Mouse (Mus musculus) limb, embryonic 13.5 days (tissue): ENCODE measurements around the gene Iqca. TPM values are rescaled to one million over a fixed set of nuclear protein-coding genes. Genes with fewer than 3 reads are reported as not detected.

Source experiments
- ATAC-seq: fragments of 200-750 bp; cut with Nextera tagmentation; 2 replicates; pipeline ENCODE4 v1.8.0; 2017; ENCODE audit warnings: low read depth, moderate number of reproducible peaks, moderate TSS enrichment; ENCODE audit not compliant: low FRiP score
- H3K27ac ChIP-seq: fragments of 300-500 bp; sonication (generic); 2 replicates; pipeline ENCODE4 v1.5.1; 2015; ENCODE audit warnings: inconsistent platforms, mild to moderate bottlenecking, moderate library complexity
- H3K27me3 ChIP-seq: fragments of 300-500 bp; sonication (generic); 2 replicates; pipeline ENCODE4 v1.6.1; 2015; ENCODE audit warnings: mild to moderate bottlenecking, inconsistent platforms
- H3K36me3 ChIP-seq: fragments of 300-500 bp; sonication (generic); 2 replicates; pipeline ENCODE4 v1.6.1; 2015; ENCODE audit warnings: inconsistent platforms, mild to moderate bottlenecking, moderate library complexity
- H3K4me1 ChIP-seq: fragments of 300-500 bp; sonication (generic); 2 replicates; pipeline ENCODE4 v1.6.1; 2015; ENCODE audit warnings: inconsistent platforms
- H3K4me2 ChIP-seq: fragments of 300-500 bp; sonication (generic); replicated peaks from 2 replicates; pipeline ENCODE4 v1.6.1; 2015; ENCODE audit warnings: inconsistent platforms, mild to moderate bottlenecking, moderate library complexity
- H3K4me3 ChIP-seq: fragments of 300-500 bp; sonication (generic); 2 replicates; pipeline ENCODE4 v1.5.1; 2015; ENCODE audit warnings: moderate library complexity, mild to moderate bottlenecking, inconsistent platforms
- H3K9ac ChIP-seq: fragments of 300-500 bp; sonication (generic); 2 replicates; pipeline ENCODE4 v1.6.1; 2015; ENCODE audit warnings: mild to moderate bottlenecking, inconsistent platforms
- H3K9me3 ChIP-seq: fragments of 300-500 bp; sonication (generic); 2 replicates; pipeline ENCODE4 v1.6.1; 2016; ENCODE audit warnings: inconsistent platforms
- WGBS: fragments of 180-500 bp; shearing (Covaris S2); methylation state at CpG from one replicate; pipeline ENCODE4 v1.1.7; 2015; 5-methylcytosine and 5-hydroxymethylcytosine counted together
- polyA plus RNA-seq: library from polyadenylated mRNA; unstranded; fragments of >200 nt; fragmentation: Nextera tagmentation; extraction: Ambion mirVana; gene quantifications from 2 replicates; pipeline ENCODE4 v1.2.1, GENCODE M21; 2015

Gene Iqca
- polyA plus RNA-seq, 1 experiment from 2014 or later: 0.10 TPM

- no peaks in the 10 kb centered on the region for H3K36me3 ChIP-seq
- WGBS: 50% methylated on average over 6 of the region's 6 CpGs
- no peak for ATAC-seq
These were observed 64.8 kb downstream of the Iqca start for GRCm38 (mm10) chr1:90088192-90088990.

DNA sequence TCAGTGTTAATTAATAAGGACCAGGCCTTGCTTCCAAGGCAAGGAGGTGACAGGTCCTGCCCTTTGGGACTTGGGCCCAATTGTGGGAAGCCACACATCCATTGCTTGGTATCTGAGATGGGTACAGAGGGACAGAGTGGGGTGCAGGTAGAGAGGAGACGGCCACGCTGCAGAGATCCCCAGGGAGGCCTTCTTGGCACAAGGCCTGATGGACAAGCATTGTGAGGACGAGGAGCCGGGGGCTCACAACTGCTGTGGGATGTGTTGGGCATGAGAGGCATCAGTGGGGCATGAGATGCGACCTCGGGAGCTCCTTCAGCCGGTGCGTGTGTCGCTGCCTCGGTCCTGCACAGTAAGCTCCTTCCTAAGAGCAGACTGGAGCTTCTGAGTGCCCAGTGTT lies 66.7 kb downstream of the Iqca start:
- no peak for ATAC-seq
- Histone ChIP-seq H3K9me3 (no peaks in the 10 kb centered on the region), H3K27me3 (no peaks in the 10 kb centered on the region; the same call in 1 of the 2 replicates), H3K4me1 (no peaks in the 10 kb centered on the region), H3K4me2 (no peak overlapping the region), H3K36me3 (no peaks in the 10 kb centered on the region), H3K4me3 (no peak overlapping the region), H3K9ac (no peak overlapping the region), H3K27ac (no peak overlapping the region)
- 86% methylated on average over 10 of the region's 10 CpGs for WGBS

More at GRCm38 (mm10) chr1:90088192-90088990, 64.8 kb downstream of the Iqca start:
- H3K9me3 ChIP-seq: no peaks in the 10 kb centered on the region
- no peak overlapping the region for H3K27ac ChIP-seq
- H3K27me3 ChIP-seq: no peaks in the 10 kb centered on the region; the same call in 1 of the 2 replicates
- H3K9ac ChIP-seq: no peak overlapping the region
- H3K4me3 ChIP-seq: no peak overlapping the region
- no peak overlapping the region for H3K4me2 ChIP-seq
- no peaks in the 10 kb centered on the region for H3K4me1 ChIP-seq

DNA sequence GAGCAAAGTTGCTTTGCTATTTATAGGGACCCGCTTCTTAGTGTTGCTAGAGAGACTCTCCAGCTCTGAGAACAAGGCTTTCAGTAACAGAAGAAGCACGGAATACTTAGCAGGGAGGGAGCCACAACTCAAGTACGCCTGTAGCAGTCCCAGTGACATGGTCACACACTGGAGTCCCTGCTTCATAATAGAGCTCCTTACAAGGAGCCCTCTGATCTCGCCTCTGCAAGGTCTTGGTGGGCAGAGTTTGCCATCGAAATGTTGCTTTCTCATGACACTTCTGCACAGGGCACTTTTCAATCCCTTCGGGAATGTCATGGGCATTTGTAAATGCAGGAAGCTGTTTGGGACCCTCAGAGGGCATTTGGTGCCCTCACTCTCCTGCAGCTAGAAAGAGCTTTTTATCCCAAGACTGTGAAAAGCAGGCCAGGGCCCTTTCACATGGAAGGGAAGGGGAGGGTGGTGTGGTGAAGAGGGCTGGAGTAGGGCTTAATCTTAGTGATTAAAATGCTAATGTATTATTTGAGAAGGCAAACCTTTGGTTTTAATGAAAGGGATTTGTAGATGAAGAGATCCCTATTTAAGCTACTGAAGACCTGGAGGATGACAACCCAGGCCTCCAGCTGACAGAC lies 67.6 kb downstream of the Iqca start:
- WGBS: 50% methylated on average over 6 of the region's 6 CpGs
- no peak overlapping the region for H3K27ac ChIP-seq
- ATAC-seq: no peak

GRCm38 (mm10) chr1:90076291-90076690 lies 76.9 kb downstream of the Iqca start:
- H3K4me3 ChIP-seq: no peak overlapping the region
- no peak overlapping the region for H3K9ac ChIP-seq
- WGBS: 78% methylated on average over 2 of the region's 2 CpGs
- H3K27ac ChIP-seq: no peak overlapping the region
- H3K27me3 ChIP-seq: no peaks in the 10 kb centered on the region
- H3K4me1 ChIP-seq: no peaks in the 10 kb centered on the region
- H3K9me3 ChIP-seq: no peaks in the 10 kb centered on the region
- no peaks in the 10 kb centered on the region for H3K36me3 ChIP-seq
- H3K4me2 ChIP-seq: no peak overlapping the region
- no peak for ATAC-seq

More for the DNA sequence above, 67.6 kb downstream of the Iqca start:
- H3K36me3 ChIP-seq: no peaks in the 10 kb centered on the region
- H3K4me2 ChIP-seq: no peak overlapping the region
- no peaks in the 10 kb centered on the region for H3K9me3 ChIP-seq
- no peaks in the 10 kb centered on the region; the same call in 1 of the 2 replicates for H3K27me3 ChIP-seq
- no peaks in the 10 kb centered on the region for H3K4me1 ChIP-seq
- no peak overlapping the region; the same call in 1 of the 2 replicates for H3K9ac ChIP-seq
- H3K4me3 ChIP-seq: no peak overlapping the region

DNA sequence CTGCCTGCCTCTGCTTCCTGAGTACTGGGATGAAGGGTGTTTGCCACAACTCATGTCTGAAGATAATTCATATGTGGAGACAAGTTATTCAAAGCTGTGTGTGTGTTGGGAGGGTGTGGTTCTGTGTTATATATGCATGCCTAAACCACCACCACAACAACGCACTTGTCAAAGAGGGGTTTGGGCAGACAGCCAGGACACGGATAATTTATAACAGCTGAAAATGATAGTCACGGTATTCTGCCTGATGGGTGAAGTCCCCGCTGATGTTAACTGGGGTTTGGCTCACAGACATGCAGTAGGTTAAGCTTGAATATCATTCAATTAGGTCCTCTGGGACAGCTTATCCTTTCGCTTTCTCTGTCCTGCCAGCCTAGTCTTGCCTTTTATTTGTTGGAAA lies 78.4 kb downstream of the Iqca start:
- H3K27me3 ChIP-seq: no peaks in the 10 kb centered on the region
- ATAC-seq: peak; percentile 24; the same call in 1 of the 2 replicates
- no peak overlapping the region for H3K4me3 ChIP-seq
- H3K27ac ChIP-seq: no peak overlapping the region
- no peaks in the 10 kb centered on the region for H3K9me3 ChIP-seq
- H3K9ac ChIP-seq: no peak overlapping the region
- H3K36me3 ChIP-seq: no peaks in the 10 kb centered on the region
- 58% methylated on average over 5 of the region's 5 CpGs for WGBS
- H3K4me2 ChIP-seq: no peak overlapping the region
- H3K4me1 ChIP-seq: no peaks in the 10 kb centered on the region

DNA sequence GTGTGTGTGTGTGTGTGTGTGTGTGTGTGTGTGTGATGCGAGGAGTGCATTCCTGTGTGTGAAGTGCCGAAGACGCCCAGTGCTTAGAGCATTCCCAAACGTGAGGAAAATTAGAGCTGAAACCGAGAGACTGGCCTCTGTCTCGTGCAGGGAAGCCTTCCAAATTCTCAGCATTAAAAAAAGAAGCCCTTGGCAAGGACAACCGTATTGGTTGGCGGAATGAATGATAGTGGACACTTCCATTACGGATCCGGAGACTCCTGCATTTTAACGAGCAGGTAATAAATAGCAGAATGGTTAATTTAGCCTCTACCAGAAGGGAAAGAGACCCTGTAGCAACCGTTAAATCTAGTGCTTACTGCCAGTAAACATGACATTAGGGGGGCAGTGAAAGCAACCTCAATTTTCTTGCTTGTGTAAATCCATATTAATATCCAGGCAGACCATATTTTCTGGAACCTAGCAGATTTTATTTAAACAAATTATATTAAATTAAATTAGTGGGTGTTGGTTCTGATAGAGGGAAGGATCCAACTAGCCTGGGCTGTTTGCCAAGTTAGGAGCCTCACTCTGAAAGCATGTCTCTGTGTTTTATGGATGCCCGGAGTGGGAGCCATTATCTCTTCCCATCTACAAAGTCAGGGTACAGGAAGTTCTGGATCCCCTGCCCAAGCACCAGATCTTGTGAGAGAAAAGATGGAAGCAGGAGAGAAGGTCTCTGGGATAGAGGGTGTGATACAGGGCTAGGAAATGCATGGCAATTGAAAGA lies 81.2 kb downstream of the Iqca start:
- ATAC-seq: no peak
- H3K4me3 ChIP-seq: no peak overlapping the region
- no peaks in the 10 kb centered on the region for H3K36me3 ChIP-seq
- WGBS: 56% methylated on average over 13 of the region's 13 CpGs
- H3K9me3 ChIP-seq: no peaks in the 10 kb centered on the region
- no peaks in the 10 kb centered on the region for H3K4me1 ChIP-seq
- 0 out of 2 replicates have a peak, but pooled peaks cover 4% of the 10 kb centered on the region for H3K27me3 ChIP-seq
- H3K27ac ChIP-seq: no peak overlapping the region
- H3K4me2 ChIP-seq: no peak overlapping the region
- H3K9ac ChIP-seq: no peak overlapping the region

DNA sequence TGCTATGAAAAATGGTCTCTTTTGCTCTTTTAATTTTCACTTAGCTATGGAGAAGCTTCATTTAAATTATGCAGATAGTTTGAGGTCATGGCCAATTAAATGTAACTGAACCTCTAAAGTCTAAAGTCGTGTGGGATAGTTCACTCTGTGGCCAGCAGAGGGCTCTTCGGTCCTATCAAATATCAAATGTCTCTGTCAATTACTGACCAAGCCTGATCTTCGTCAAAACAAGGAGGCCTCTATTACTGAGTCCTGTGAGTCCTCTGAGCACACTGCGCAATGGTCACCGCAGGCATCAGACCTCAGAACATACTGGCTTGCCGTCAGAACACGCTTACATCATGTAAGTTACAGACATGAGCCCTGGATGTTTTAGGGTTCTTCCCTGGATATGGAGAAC lies 92.6 kb downstream of the Iqca start:
- no peaks in the 10 kb centered on the region for H3K27me3 ChIP-seq
- no peak overlapping the region for H3K4me3 ChIP-seq
- H3K9me3 ChIP-seq: no peaks in the 10 kb centered on the region
- no peak overlapping the region for H3K9ac ChIP-seq
- no peak overlapping the region for H3K4me2 ChIP-seq
- 22% methylated on average over 7 of the region's 7 CpGs for WGBS
- H3K4me1 ChIP-seq: no peaks in the 10 kb centered on the region
- no peaks in the 10 kb centered on the region for H3K36me3 ChIP-seq
- ATAC-seq: 0 out of 2 replicates have a peak, but pooled peaks have one; percentile 36
- no peak overlapping the region for H3K27ac ChIP-seq

- H3K4me3 ChIP-seq: no peak overlapping the region
- H3K9me3 ChIP-seq: no peaks in the 10 kb centered on the region
- no peaks in the 10 kb centered on the region for H3K4me1 ChIP-seq
- H3K36me3 ChIP-seq: no peaks in the 10 kb centered on the region
- ATAC-seq: no peak
- H3K27me3 ChIP-seq: no peaks in the 10 kb centered on the region
- no peak overlapping the region for H3K9ac ChIP-seq
- no peak overlapping the region for H3K4me2 ChIP-seq
- H3K27ac ChIP-seq: no peak overlapping the region
- 62% methylated on average over 3 of the region's 3 CpGs for WGBS
These were observed 93.1 kb downstream of the Iqca start for GRCm38 (mm10) chr1:90060054-90060453.

DNA sequence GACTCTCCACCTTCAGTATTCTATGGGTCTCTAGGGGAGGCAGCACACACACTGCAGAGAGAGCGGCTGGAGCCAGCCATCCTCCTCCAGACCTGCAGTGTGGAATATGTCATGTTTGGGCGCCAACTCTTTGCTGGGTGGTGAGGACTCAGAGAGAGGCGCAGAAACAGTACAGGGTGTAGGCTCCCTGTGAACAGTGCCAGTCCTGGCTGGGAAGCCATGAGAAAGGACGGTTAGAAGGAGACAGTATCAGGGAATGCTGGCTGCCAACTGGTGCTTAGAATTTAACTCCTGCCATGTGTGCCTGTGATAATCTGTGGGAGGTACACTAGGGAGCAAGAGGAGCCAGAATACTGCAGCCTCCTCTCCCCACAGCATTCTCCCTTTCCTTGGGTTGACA lies 98.2 kb downstream of the Iqca start:
- Histone ChIP-seq H3K27me3 (0 out of 2 replicates have a peak, but pooled peaks cover 3% of the 10 kb centered on the region), H3K36me3 (no peaks in the 10 kb centered on the region), H3K4me3 (no peak overlapping the region), H3K4me1 (peaks cover 37% of the 10 kb centered on the region), H3K4me2 (no peak overlapping the region), H3K27ac (no peak overlapping the region), H3K9ac (no peak overlapping the region), H3K9me3 (no peaks in the 10 kb centered on the region)
- no peak for ATAC-seq
- 86% methylated on average over 4 of the region's 4 CpGs for WGBS

DNA sequence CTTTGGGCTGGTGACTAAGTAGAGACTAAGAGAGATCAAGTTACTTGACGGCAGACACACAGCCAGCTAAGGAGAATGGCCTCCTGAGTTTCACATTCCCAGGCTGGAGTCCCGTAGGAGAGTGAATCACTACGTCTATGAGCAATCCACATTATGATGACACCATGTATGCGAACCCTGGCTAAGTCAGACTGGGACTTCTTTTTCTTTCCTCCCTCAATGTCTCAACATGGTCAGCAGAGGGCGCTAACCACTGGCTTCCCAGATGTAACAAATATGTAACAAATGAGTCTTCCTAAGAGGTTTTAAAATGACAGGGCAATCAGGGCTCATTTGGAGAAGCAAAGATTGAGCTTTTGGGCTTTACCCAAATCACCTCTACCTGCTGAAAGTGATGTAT lies 101.9 kb downstream of the Iqca start:
- Histone ChIP-seq H3K9ac (no peak overlapping the region), H3K9me3 (no peaks in the 10 kb centered on the region), H3K4me2 (no peak overlapping the region), H3K4me3 (no peak overlapping the region), H3K27ac (no peak overlapping the region), H3K36me3 (no peaks in the 10 kb centered on the region), H3K4me1 (peaks cover 37% of the 10 kb centered on the region), H3K27me3 (0 out of 2 replicates have a peak, but pooled peaks cover 8% of the 10 kb centered on the region)
- ATAC-seq: no peak
- 14% methylated on average over 5 of the region's 5 CpGs for WGBS

DNA sequence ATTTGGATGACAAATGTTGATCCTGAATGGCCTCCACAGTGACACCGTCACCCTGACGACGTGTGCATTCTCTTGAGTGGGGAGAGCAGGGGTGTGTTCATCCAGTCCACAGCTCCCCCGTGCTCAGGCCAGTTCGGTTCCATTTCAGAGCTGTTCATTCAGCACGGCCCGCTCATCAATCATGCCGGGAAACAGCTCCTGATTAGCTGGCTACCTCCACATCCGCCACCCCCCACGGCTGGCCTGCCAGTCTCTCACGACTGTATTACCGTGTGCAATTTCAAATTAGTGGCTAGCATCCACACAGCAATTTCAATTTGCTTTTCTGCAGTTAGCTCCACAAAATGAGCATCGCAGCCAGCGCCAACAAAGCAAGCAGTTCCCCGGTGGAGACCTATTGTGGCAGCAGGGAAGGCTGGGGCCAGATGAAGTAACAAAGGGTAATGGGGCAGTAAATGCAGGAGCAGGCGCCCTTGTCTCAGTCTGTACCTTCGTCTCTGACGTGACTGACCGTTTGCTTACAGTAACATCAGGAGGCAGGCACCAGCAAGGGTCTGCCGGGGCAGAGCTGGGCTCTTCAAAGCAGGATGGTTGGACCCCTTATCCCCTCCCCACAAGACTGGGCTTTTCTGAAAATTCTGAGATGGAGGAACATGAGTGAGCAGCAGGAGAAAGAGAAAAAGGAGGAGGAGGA lies 103.0 kb downstream of the Iqca start:
- peaks cover 37% of the 10 kb centered on the region for H3K4me1 ChIP-seq
- no peaks in the 10 kb centered on the region for H3K9me3 ChIP-seq
- 32% methylated on average over 20 of the region's 20 CpGs for WGBS
- ATAC-seq: no peak
- no peak overlapping the region for H3K9ac ChIP-seq
- peaks cover 13% of the 10 kb centered on the region; the same call in 1 of the 2 replicates for H3K27me3 ChIP-seq
- no peak overlapping the region for H3K4me3 ChIP-seq
- H3K36me3 ChIP-seq: no peaks in the 10 kb centered on the region
- H3K4me2 ChIP-seq: 0 out of 2 replicates have a peak overlapping the region, but pooled peaks have one; percentile 14
- H3K27ac ChIP-seq: no peak overlapping the region
